Mouse (Mus musculus) midbrain, embryonic 13.5 days (tissue): Measurements from ENCODE around the gene Piga. TPM values are rescaled to one million over a fixed set of nuclear protein-coding genes. Genes with fewer than 3 reads are reported as not detected.

ENCODE experiments used
- ATAC-seq: fragments of 200-750 bp; cut with Nextera tagmentation; 2 replicates; pipeline ENCODE4 v1.8.0; 2017; ENCODE audit warnings: mild to moderate bottlenecking, moderate TSS enrichment, moderate library complexity
- H3K27ac ChIP-seq: fragments of 300-500 bp; sonication (generic); 2 replicates; pipeline ENCODE4 v1.5.1; 2015; ENCODE audit warnings: inconsistent platforms, mild to moderate bottlenecking, moderate library complexity
- H3K27me3 ChIP-seq: fragments of 300-500 bp; sonication (generic); 2 replicates; pipeline ENCODE4 v1.6.1; 2015; ENCODE audit warnings: mild to moderate bottlenecking, inconsistent platforms
- H3K36me3 ChIP-seq: fragments of 300-500 bp; sonication (generic); 2 replicates; pipeline ENCODE4 v1.6.1; 2015; ENCODE audit warnings: mild to moderate bottlenecking, inconsistent platforms
- H3K4me1 ChIP-seq: fragments of 300-500 bp; sonication (generic); replicated peaks from 2 replicates; pipeline ENCODE4 v1.6.1; 2015; ENCODE audit warnings: inconsistent platforms
- H3K4me2 ChIP-seq: fragments of 300-500 bp; sonication (generic); replicated peaks from 2 replicates; pipeline ENCODE4 v1.6.1; 2015; ENCODE audit warnings: moderate library complexity, mild to moderate bottlenecking, inconsistent platforms
- H3K4me3 ChIP-seq: fragments of 300-500 bp; sonication (generic); replicated peaks from 2 replicates; pipeline ENCODE4 v1.5.1; 2015; ENCODE audit warnings: mild to moderate bottlenecking, inconsistent platforms
- H3K9ac ChIP-seq: fragments of 300-500 bp; sonication (generic); replicated peaks from 2 replicates; pipeline ENCODE4 v1.6.1; 2015; ENCODE audit warnings: mild to moderate bottlenecking, inconsistent platforms
- H3K9me3 ChIP-seq: fragments of 300-500 bp; sonication (generic); 2 replicates; pipeline ENCODE4 v1.6.1; 2016; ENCODE audit warnings: mild to moderate bottlenecking, inconsistent platforms
- WGBS: fragments of 180-500 bp; shearing (Covaris S2); methylation state at CpG from one replicate; pipeline ENCODE4 v1.1.7; 2015; 5-methylcytosine and 5-hydroxymethylcytosine counted together
- polyA plus RNA-seq: library from polyadenylated mRNA; unstranded; fragments of >200 nt; fragmentation: Nextera tagmentation; extraction: Ambion mirVana; gene quantifications from 2 replicates; pipeline ENCODE4 v1.2.1, GENCODE M21; 2015

Gene Piga
- polyA plus RNA-seq, 1 experiment from 2014 or later = 8.3 TPM

DNA sequence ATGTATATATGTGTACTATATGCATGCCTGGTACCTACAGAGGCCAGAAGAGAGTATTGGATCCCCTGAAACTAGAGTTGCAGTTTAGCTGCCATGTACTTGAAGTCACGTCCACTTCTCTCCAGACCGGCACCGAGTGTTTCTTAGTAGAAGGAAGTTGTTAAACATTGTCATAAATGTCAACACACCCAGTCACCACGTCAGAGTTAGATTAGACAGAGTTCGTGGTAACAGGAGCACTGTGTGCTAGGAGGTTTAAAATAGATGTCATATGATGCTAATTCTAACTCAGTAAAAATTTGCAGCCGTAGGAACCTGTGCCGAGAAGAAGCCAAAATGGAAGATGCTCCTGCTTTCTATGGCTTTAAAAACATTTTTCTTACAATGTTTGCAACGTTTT lies 17.1 kb downstream of the Piga start, which contains the start of gene Asb11:
Gene Asb11, plus strand, starts transcription at position 286 of the 400 bp plus-strand sequence.
- Histone ChIP-seq H3K27me3 (0 out of 2 replicates have a peak, but pooled peaks cover 7% of the 10 kb centered on the region), H3K9me3 (no peaks in the 10 kb centered on the region), H3K36me3 (peaks cover 10% of the 10 kb centered on the region; the same call in 1 of the 2 replicates), H3K4me1 (no peaks in the 10 kb centered on the region), H3K4me2 (no peak within 1 kb of the TSS), H3K4me3 (no peak within 1 kb of the TSS), H3K27ac (no peak within 1 kb of the TSS), H3K9ac (no peak within 1 kb of the TSS)
- ATAC-seq = no peak
- WGBS = 84% methylated on average over 8 of the region's 8 CpGs

- H3K9ac ChIP-seq = no peak overlapping the region
- peaks cover 16% of the 10 kb centered on the region; the same call in 1 of the 2 replicates for H3K27me3 ChIP-seq
- no peak for ATAC-seq
- H3K36me3 ChIP-seq = no peaks in the 10 kb centered on the region
- no peak overlapping the region for H3K4me2 ChIP-seq
- H3K4me1 ChIP-seq = no peaks in the 10 kb centered on the region
- no peaks in the 10 kb centered on the region for H3K9me3 ChIP-seq
- no peak overlapping the region for H3K27ac ChIP-seq
- 89% methylated on average over 7 of the region's 7 CpGs for WGBS
- no peak overlapping the region for H3K4me3 ChIP-seq
Measured at GRCm38 (mm10) chrX:164439462-164439861, 19.9 kb downstream of the Piga start.

DNA sequence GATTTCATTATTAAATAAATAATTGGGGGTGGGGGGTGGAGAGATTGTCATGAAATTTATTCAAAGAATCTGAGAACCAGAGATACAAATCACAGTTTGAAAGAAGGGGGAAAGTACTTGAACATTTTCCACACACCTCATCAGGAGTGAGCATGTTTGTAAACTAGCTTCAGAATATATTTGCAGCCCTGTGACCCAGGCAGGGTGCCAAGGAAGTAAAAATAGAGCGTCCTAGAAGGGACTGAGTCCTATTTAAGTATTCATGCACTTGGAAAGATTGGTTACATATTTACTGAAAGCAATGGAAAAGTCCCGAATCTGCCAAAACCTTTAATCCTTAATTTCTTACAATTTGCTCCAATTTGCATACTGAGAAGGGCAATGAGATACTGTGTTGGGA lies 20.6 kb downstream of the Piga start:
- Histone ChIP-seq H3K36me3 (no peaks in the 10 kb centered on the region), H3K27ac (no peak overlapping the region), H3K9ac (no peak overlapping the region), H3K4me1 (no peaks in the 10 kb centered on the region), H3K4me2 (no peak overlapping the region), H3K4me3 (no peak overlapping the region), H3K27me3 (peaks cover 16% of the 10 kb centered on the region; the same call in 1 of the 2 replicates), H3K9me3 (no peaks in the 10 kb centered on the region)
- ATAC-seq = no peak
- 74% methylated on average over 2 of the region's 2 CpGs for WGBS

- Histone ChIP-seq H3K27ac (no peak overlapping the region), H3K4me1 (no peaks in the 10 kb centered on the region), H3K4me2 (no peak overlapping the region), H3K36me3 (no peaks in the 10 kb centered on the region), H3K9ac (no peak overlapping the region), H3K27me3 (peaks cover 16% of the 10 kb centered on the region; the same call in 1 of the 2 replicates), H3K4me3 (no peak overlapping the region), H3K9me3 (no peaks in the 10 kb centered on the region)
- 83% methylated on average over 3 of the region's 3 CpGs for WGBS
- no peak for ATAC-seq
Measured at GRCm38 (mm10) chrX:164440703-164441102, 21.1 kb downstream of the Piga start.

- no peaks in the 10 kb centered on the region for H3K4me1 ChIP-seq
- WGBS = 91% methylated on average over 3 of the region's 3 CpGs
- no peak overlapping the region for H3K9ac ChIP-seq
- no peaks in the 10 kb centered on the region for H3K36me3 ChIP-seq
- no peak overlapping the region for H3K4me3 ChIP-seq
- no peaks in the 10 kb centered on the region for H3K9me3 ChIP-seq
- ATAC-seq = no peak
- peaks cover 16% of the 10 kb centered on the region; the same call in 1 of the 2 replicates for H3K27me3 ChIP-seq
- H3K27ac ChIP-seq = no peak overlapping the region
- no peak overlapping the region for H3K4me2 ChIP-seq
Measured at GRCm38 (mm10) chrX:164441306-164441705, 21.7 kb downstream of the Piga start.

GRCm38 (mm10) chrX:164445601-164446000 lies 26.0 kb downstream of the Piga start:
- no peaks in the 10 kb centered on the region for H3K36me3 ChIP-seq
- H3K4me1 ChIP-seq = no peaks in the 10 kb centered on the region
- no peaks in the 10 kb centered on the region for H3K9me3 ChIP-seq
- H3K4me3 ChIP-seq = no peak overlapping the region
- H3K9ac ChIP-seq = no peak overlapping the region
- no peak overlapping the region for H3K4me2 ChIP-seq
- no peak overlapping the region for H3K27ac ChIP-seq
- ATAC-seq = no peak
- 88% methylated on average over 12 of the region's 12 CpGs for WGBS
- H3K27me3 ChIP-seq = peaks cover 13% of the 10 kb centered on the region; the same call in 1 of the 2 replicates

- peaks cover 11% of the 10 kb centered on the region; the same call in 1 of the 2 replicates for H3K27me3 ChIP-seq
- no peaks in the 10 kb centered on the region for H3K4me1 ChIP-seq
- H3K9ac ChIP-seq = no peak overlapping the region
- ATAC-seq = no peak
- no peak overlapping the region for H3K4me2 ChIP-seq
- 88% methylated on average over 10 of the region's 10 CpGs for WGBS
- no peaks in the 10 kb centered on the region for H3K36me3 ChIP-seq
- H3K9me3 ChIP-seq = no peaks in the 10 kb centered on the region
- H3K27ac ChIP-seq = no peak overlapping the region
- H3K4me3 ChIP-seq = no peak overlapping the region
Measured at GRCm38 (mm10) chrX:164446106-164446551, 26.5 kb downstream of the Piga start.

- no peak overlapping the region for H3K27ac ChIP-seq
- no peak overlapping the region for H3K9ac ChIP-seq
- peaks cover 6% of the 10 kb centered on the region; the same call in 1 of the 2 replicates for H3K27me3 ChIP-seq
- 91% methylated on average over 9 of the region's 9 CpGs for WGBS
- no peaks in the 10 kb centered on the region for H3K36me3 ChIP-seq
- H3K4me1 ChIP-seq = no peaks in the 10 kb centered on the region
- H3K4me2 ChIP-seq = no peak overlapping the region
- no peak overlapping the region for H3K4me3 ChIP-seq
- H3K9me3 ChIP-seq = no peaks in the 10 kb centered on the region
- ATAC-seq = no peak
Measured at GRCm38 (mm10) chrX:164446835-164447681, 27.5 kb downstream of the Piga start.

DNA sequence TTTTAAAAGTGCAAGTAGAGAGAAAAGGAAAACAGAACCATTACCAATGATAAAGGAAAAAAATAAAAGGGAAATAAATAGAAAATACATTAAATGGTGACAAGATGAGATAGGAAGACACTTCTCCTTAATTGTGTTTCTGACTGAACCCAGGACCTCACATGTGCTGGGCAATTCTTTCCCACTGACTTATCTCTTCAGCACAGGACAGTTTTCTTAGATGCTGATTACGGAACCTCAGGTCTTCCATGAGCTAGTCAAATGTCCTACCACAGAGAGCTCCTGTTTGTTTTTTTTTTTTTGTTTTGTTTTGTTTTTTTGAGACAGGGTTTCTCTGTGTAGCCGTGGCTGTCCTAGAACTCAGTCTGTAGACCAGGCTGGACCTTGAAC lies 28.1 kb downstream of the Piga start:
- Histone ChIP-seq H3K9me3 (no peaks in the 10 kb centered on the region), H3K36me3 (no peaks in the 10 kb centered on the region), H3K4me1 (no peaks in the 10 kb centered on the region), H3K27ac (no peak overlapping the region), H3K9ac (no peak overlapping the region), H3K4me2 (no peak overlapping the region), H3K4me3 (no peak overlapping the region), H3K27me3 (peaks cover 6% of the 10 kb centered on the region; the same call in 1 of the 2 replicates)
- WGBS = 81% methylated on average over 2 of the region's 2 CpGs
- no peak for ATAC-seq

DNA sequence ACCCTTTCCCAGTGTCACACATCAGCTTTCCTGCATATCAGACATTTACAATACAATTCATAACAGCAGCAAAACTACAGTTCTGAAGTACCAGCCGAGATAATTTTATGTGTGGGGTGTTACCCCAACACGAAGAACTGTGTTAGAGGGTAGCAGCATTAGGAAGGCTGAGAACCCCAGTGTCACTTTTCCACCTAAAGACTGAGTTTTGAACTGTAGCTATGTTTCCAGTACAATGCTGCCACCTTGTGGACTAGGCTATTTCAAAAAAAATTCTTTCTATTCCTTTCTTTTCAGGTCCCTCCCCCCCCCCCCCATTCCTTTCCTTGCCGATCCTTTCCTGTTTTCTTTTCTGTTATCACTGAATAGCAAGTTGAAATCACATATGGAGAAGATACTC lies 29.6 kb downstream of the Piga start:
- ATAC-seq = no peak
- no peak overlapping the region for H3K4me2 ChIP-seq

DNA sequence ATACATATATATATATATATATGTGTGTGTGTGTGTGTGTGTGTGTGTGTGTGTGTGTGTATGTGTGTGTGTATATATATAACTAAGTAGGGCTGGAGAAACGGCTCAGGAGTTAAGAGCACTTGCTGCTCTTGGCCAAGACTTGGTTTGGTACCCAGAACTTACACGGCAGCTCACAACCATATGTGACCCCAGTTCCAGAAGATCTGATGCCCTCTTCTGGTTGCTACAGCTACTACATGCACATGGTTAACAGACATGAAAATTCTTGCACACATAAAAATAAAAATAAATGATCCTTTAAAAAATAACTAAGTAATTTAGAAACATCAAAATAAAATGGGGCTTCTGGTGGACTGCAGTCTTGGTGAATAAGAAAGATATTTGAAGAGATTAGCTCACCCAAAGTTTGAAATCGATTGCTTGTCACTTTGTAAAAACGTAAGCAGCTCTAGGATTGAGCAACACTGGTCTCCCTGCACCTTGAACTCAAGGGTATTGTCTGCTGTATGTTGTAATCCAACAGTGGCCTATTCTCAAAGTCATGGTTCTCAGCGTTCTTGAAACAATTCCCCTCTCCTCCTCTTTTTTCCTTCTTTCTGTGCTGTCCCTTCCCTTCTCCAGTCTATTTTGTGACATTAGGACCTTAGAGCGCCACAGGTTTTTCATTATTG lies 39.8 kb downstream of the Piga start:
- Histone ChIP-seq H3K27ac (no peak overlapping the region), H3K27me3 (no peaks in the 10 kb centered on the region; the same call in 1 of the 2 replicates), H3K9ac (no peak overlapping the region), H3K36me3 (no peaks in the 10 kb centered on the region), H3K4me1 (no peaks in the 10 kb centered on the region), H3K4me2 (no peak overlapping the region), H3K9me3 (no peaks in the 10 kb centered on the region), H3K4me3 (no peak overlapping the region)
- ATAC-seq = no peak
- WGBS = 77% methylated on average over 6 of the region's 6 CpGs

More for the DNA sequence above, 29.6 kb downstream of the Piga start:
- no peaks in the 10 kb centered on the region for H3K4me1 ChIP-seq
- no peaks in the 10 kb centered on the region for H3K36me3 ChIP-seq
- 38% methylated on average over 3 of the region's 3 CpGs for WGBS
- no peaks in the 10 kb centered on the region for H3K9me3 ChIP-seq
- H3K9ac ChIP-seq = no peak overlapping the region
- peaks cover under 1% of the 10 kb centered on the region; the same call in 1 of the 2 replicates for H3K27me3 ChIP-seq
- H3K27ac ChIP-seq = no peak overlapping the region
- H3K4me3 ChIP-seq = no peak overlapping the region
